In the genomic region with DNA sequence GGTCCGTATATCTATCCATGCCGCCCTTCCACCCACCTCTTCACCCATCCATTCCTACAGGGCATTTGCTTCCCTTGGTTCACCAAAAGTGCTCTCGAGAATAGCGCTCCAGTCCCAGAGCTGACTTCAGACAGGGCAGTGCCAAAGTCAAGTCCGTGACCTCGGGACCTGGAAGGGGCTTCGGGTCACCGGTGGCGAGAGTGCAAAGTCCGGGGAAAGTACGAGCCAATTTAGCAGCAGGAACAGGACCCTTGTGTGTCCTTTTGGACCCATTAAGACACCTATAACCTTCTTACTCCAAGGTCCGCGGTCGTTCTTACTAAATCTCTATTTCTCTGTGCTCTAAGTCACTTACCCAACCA, we compare ENCODE assay signal across 8 mouse cellular contexts. TPM values are rescaled to one million over a fixed set of nuclear protein-coding genes. Genes with fewer than 3 reads are reported as not detected.
DNase-seq lines count a peak whose midpoint lies in the region; ATAC-seq and TF ChIP-seq lines count a peak whose summit lies in the region.

No protein-coding gene starts in this region.

- no peak for TF ChIP-seq POLR2A in spleen, adult 2 months (IDR thresholded peaks at IDR 0.05; ENCODE audit: low read depth, low read length)
- TF ChIP-seq POLR2A in olfactory bulb, adult 2 months (IDR thresholded peaks at IDR 0.05; ENCODE audit: insufficient read depth, low read depth, low read length) = no peak

- no peaks in the 10 kb centered on the region for H3K36me3 ChIP-seq in spleen, adult 2 months (ENCODE audit: control insufficient read depth, insufficient read depth, low read length)
- H3K36me3 ChIP-seq in forebrain, embryonic 14.5 days (ENCODE audit: control insufficient read depth, insufficient read depth, low read length) = 0 out of 2 replicates have a peak, but pooled peaks cover 7% of the 10 kb centered on the region

- H3K27ac ChIP-seq in spleen, adult 2 months (ENCODE audit: insufficient read depth, low read length) = peak overlapping the region; percentile 85
- H3K27ac ChIP-seq in forebrain, embryonic 14.5 days (ENCODE audit: low read depth, low read length) = peak overlapping the region; percentile 97
- 0 out of 2 replicates have a peak overlapping the region, but pooled peaks have one; percentile 7 for H3K27ac ChIP-seq in olfactory bulb, adult 2 months (ENCODE audit: insufficient read depth, low read depth, low read length)

- H3K9ac ChIP-seq in forebrain, embryonic 14.5 days (ENCODE audit: low read length) = peak overlapping the region; percentile 93

- under 1% methylated on average over 14 of the region's 14 CpGs for WGBS in spleen, adult 2 months
- WGBS in forebrain, embryonic 14.5 days = under 1% methylated on average over 14 of the region's 14 CpGs
- WGBS in olfactory bulb, adult 2 months = under 1% methylated on average over 14 of the region's 14 CpGs

- DNase-seq in spleen, adult 2 months (ENCODE audit: low read depth in 1 of 2, low spot score in 2 of 2) = no peak
- DNase-seq in spleen, postnatal 10 days (ENCODE audit: low spot score in 2 of 2) = no peak
- DNase-seq in forebrain, embryonic 14.5 days (ENCODE audit: low spot score) = no peak
- DNase-seq in kidney, postnatal 25 days = peak; percentile 77 to 90
- no peak for DNase-seq in right cerebral cortex, postnatal 14 days
- DNase-seq in urinary bladder, adult 2 months (ENCODE audit: low spot score) = no peak
- no peak for DNase-seq in thymus, adult 18-20 months

- H3K9me3 ChIP-seq in forebrain, embryonic 14.5 days (replicated peaks; ENCODE audit: control insufficient read depth, low read length) = no peaks in the 10 kb centered on the region

- H3K4me1 ChIP-seq in spleen, adult 2 months (ENCODE audit: control insufficient read depth, insufficient read depth, insufficient read length) = peaks cover 9% of the 10 kb centered on the region
- H3K4me1 ChIP-seq in forebrain, embryonic 14.5 days (ENCODE audit: control insufficient read depth, insufficient read depth, low read length) = peaks cover 33% of the 10 kb centered on the region
- peaks cover 23% of the 10 kb centered on the region for H3K4me1 ChIP-seq in olfactory bulb, adult 2 months (ENCODE audit: control insufficient read depth, insufficient read depth, low read length)

- no peaks in the 10 kb centered on the region for H3K27me3 ChIP-seq in spleen, adult 2 months (ENCODE audit: control insufficient read depth, insufficient read depth, low read length)
- H3K27me3 ChIP-seq in forebrain, embryonic 14.5 days (replicated peaks; ENCODE audit: control insufficient read depth, insufficient read depth, low read length) = no peaks in the 10 kb centered on the region

- no peak for ATAC-seq in forebrain, embryonic 14.5 days

- H3K4me2 ChIP-seq in forebrain, embryonic 14.5 days (ENCODE audit: low read length) = peak overlapping the region; percentile 88

- TF ChIP-seq CTCF in spleen, adult 2 months (IDR thresholded peaks at IDR 0.05; ENCODE audit: extremely low read depth, insufficient read depth, insufficient read length, insufficient replicate concordance) = no peak
- TF ChIP-seq CTCF in olfactory bulb, adult 2 months (IDR thresholded peaks at IDR 0.05; ENCODE audit: insufficient read depth, low read depth, low read length) = no peak

- H3K4me3 ChIP-seq in spleen, adult 2 months (ENCODE audit: extremely low read depth, insufficient read depth, insufficient read length) = peak overlapping the region; percentile 63
- peak overlapping the region; percentile 71 for H3K4me3 ChIP-seq in forebrain, embryonic 14.5 days (ENCODE audit: low read depth, low read length)
- H3K4me3 ChIP-seq in olfactory bulb, adult 2 months (ENCODE audit: insufficient read depth, low read depth, low read length) = peak overlapping the region; percentile 82

RNA-seq across cellular contexts. Expression of a gene that starts 0.3 kb away (rescaled TPM):
- polyA plus RNA-seq in spleen, adult 2 months (2012; rRNA removed) = 59.9 and 87.9 TPM in 2 replicates
- polyA plus RNA-seq in forebrain, embryonic 14.5 days (2014; fragmentation: Nextera tagmentation; extraction: Ambion mirVana) = 217 and 240 TPM in 2 replicates
- polyA plus RNA-seq in olfactory bulb, adult 2 months (2012; ENCODE audit: insufficient read depth, insufficient read length, low replicate concordance, missing spikeins) = not detected in 2 replicates
- 24.5 and 29.0 TPM in 2 replicates for polyA plus RNA-seq in urinary bladder, adult 2 months (2012; rRNA removed)

RNA-seq across cellular contexts. Expression of a gene that starts 14.9 kb away (rescaled TPM):
- polyA plus RNA-seq in spleen, adult 2 months (2012; rRNA removed) = 43.9 and 46.7 TPM in 2 replicates
- 151 and 162 TPM in 2 replicates for polyA plus RNA-seq in forebrain, embryonic 14.5 days (2014; fragmentation: Nextera tagmentation; extraction: Ambion mirVana)
- not detected in 2 replicates for polyA plus RNA-seq in olfactory bulb, adult 2 months (2012; ENCODE audit: insufficient read depth, insufficient read length, low replicate concordance, missing spikeins)
- 80.1 and 82.9 TPM in 2 replicates for polyA plus RNA-seq in urinary bladder, adult 2 months (2012; rRNA removed)

RNA-seq across cellular contexts. Expression of a gene that starts 45.6 kb away (rescaled TPM):
- 3.7 and 5.0 TPM in 2 replicates for polyA plus RNA-seq in spleen, adult 2 months (2012; rRNA removed)
- polyA plus RNA-seq in forebrain, embryonic 14.5 days (2014; fragmentation: Nextera tagmentation; extraction: Ambion mirVana) = 2.6 and 4.5 TPM in 2 replicates
- polyA plus RNA-seq in olfactory bulb, adult 2 months (2012; ENCODE audit: insufficient read depth, insufficient read length, low replicate concordance, missing spikeins) = not detected in 2 replicates
- polyA plus RNA-seq in urinary bladder, adult 2 months (2012; rRNA removed) = 32.2 and 32.9 TPM in 2 replicates

RNA-seq across cellular contexts. Expression of a gene that starts 47.3 kb away (rescaled TPM):
- polyA plus RNA-seq in spleen, adult 2 months (2012; rRNA removed) = 0.51 and 1.3 TPM in 2 replicates
- 0.12 and 0.27 TPM in 2 replicates for polyA plus RNA-seq in forebrain, embryonic 14.5 days (2014; fragmentation: Nextera tagmentation; extraction: Ambion mirVana)
- not detected in 2 replicates for polyA plus RNA-seq in olfactory bulb, adult 2 months (2012; ENCODE audit: insufficient read depth, insufficient read length, low replicate concordance, missing spikeins)
- polyA plus RNA-seq in urinary bladder, adult 2 months (2012; rRNA removed) = 0.08 and 0.18 TPM in 2 replicates

Comparison
In these comparisons a context has a peak if more than half of its experiments do, and no peak if none do; other contexts are left out.
1. DNase-seq: peak in kidney, postnatal 25 days (2 of 2); none in spleen, adult 2 months (0 of 2), spleen, postnatal 10 days (0 of 2), forebrain, embryonic 14.5 days (single experiment), right cerebral cortex, postnatal 14 days (single experiment), urinary bladder, adult 2 months (single experiment) and thymus, adult 18-20 months (0 of 2).
2. H3K27ac ChIP-seq: peak in every context shown above with its lines; median percentile 97 in forebrain, embryonic 14.5 days; 85 in spleen, adult 2 months; 7 in olfactory bulb, adult 2 months.
3. RNA of a gene that starts 14.9 kb away (polyA plus RNA-seq): 151 to 162 TPM in forebrain, embryonic 14.5 days, 80.1 to 82.9 TPM in urinary bladder, adult 2 months and 43.9 to 46.7 TPM in spleen, adult 2 months; not detected in olfactory bulb, adult 2 months; every median in the first group is over 10 times any median in the second.
4. Peak in every context shown above with its lines, with median percentiles within 50 percentile points of each other: H3K4me3 ChIP-seq.